Mouse (Mus musculus): ENCODE measurements around the gene Atg16l1.
"Not testable (repeated sequence)": the region's sequence is repeated elsewhere in the genome, so short reads cannot be mapped to it uniquely, and the experiment has no call there.

Gene Atg16l1

GRCm38 (mm10) chr1:87771724-87772123 lies 16.1 kb downstream of the Atg16l1 start:
- DNase-seq (ENCODE audit: low read depth, low spot score): no peak

- DNase-seq (ENCODE audit: low read depth, low spot score): no peak
Measured at GRCm38 (mm10) chr1:87773336-87773735, 17.7 kb downstream of the Atg16l1 start.

DNA sequence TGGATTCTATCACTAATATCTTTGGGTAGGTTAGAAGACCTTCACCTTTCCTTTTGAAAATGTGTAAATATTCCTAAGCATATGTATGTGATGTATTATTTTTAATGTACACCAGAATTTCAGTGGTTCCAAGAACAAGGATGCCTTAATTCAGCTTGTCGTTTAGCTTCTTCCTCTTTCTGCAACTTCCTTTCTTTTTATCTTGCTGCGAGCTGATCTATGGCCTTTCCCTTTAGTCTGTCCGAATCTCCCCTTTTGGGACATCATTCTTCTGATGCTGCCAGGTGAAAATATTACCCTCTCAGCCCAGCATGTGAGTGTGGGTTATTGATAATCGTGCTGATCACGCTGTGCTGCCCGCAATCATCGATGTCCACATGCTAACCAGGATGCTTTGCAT lies 19.2 kb downstream of the Atg16l1 start:
- no peak for DNase-seq (ENCODE audit: low read depth, low spot score)

DNA sequence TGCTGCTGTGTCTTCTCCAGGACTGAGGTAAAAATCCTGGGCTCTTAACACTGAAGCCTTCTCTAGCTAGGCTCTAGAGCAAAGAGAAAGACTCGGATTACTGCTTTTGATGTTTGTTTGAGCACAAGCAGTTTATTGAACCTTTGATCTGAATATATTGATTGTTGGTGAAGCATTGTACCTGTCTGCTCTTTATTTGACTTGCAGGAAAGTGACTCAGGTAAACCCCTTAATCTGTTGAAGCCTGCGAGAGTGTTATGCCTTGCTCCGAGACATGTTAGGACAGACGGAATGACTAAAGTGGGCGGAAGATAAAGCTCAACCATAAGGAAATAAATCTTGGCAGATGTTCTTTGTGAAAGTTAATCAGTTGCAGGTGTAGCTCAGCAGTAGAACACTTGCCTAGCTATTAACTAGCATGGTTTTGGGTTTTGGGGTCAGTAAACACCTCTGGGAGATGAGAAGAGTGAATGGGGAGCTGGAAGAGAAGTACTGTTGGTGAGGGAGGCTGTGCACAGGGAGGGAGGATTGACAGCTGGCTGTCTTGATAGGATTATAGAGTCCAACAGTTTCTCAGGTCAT lies 23.6 kb downstream of the Atg16l1 start:
- no peak for DNase-seq (ENCODE audit: low read depth, low spot score)

GRCm38 (mm10) chr1:87785703-87786102 lies 30.0 kb downstream of the Atg16l1 start:
- no peak for DNase-seq (ENCODE audit: low read depth, low spot score)

GRCm38 (mm10) chr1:87786251-87786650 lies 30.6 kb downstream of the Atg16l1 start:
- DNase-seq (ENCODE audit: low read depth, low spot score): no peak

DNA sequence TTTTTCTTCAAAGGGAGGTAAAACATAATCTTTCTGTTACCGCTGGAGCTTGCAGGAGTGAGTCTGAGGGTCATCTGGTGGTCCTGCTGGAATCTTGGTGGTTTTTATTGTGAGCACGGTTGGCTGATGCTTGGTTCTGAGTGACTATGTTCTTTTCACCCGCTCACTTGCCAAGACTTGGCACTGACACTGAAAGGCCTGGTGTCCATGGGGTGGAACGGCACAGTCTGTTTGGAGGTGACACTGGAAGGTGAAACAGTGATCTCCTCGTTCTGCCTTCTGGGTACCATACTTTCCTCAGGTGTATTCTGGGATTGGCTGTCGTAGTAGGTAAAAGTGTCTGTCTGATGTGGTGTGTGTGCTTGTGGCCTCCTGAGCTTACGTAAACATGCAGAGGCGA lies 34.0 kb downstream of the Atg16l1 start:
- DNase-seq (ENCODE audit: low read depth, low spot score): no peak

GRCm38 (mm10) chr1:87792438-87793137 lies 36.9 kb downstream of the Atg16l1 start:
- DNase-seq (ENCODE audit: low read depth, low spot score): no peak

- no peak for DNase-seq (ENCODE audit: low read depth, low spot score)
Measured at GRCm38 (mm10) chr1:87793138-87793449, 37.4 kb downstream of the Atg16l1 start.

DNA sequence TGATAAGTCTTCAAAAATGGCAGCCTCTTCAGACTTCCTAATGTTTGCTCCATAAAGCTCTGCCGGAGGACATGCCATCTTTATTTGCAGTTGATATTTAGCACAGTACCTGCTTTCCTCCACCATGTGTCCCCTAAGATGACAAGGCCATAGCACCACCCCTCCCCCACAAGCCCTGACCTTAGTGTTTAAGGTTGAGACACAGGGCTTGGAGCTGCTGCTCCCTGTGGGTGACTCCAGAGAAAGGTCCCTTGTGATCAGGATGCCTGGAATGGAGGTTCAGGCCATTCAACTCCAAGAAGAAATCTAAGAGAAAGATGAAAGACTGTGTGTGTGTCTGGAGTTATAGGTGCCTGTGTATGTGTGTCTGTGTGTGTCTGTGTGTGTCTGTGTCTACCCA lies 42.0 kb downstream of the Atg16l1 start:
- no peak for DNase-seq (ENCODE audit: low read depth, low spot score)

DNA sequence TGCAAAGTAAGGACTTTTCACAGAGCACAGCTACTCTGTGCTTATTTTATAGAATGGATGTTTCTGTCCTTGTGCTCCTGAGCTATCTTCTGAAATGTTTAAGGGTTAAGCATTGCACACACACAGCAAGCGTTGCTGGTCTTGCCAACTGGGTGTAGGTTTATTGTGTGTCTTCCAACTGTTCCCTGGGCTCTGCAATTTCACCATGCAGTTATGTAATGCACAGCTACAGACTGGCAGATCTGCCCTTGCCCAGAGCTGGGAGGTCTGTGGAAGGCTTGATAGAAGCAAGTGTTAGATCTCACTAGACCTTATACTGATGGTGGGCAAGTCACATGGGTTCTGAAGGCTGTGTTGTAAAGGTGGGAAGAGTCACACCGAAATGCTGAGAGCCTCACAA lies 42.6 kb downstream of the Atg16l1 start:
- no peak for DNase-seq (ENCODE audit: low read depth, low spot score)

DNA sequence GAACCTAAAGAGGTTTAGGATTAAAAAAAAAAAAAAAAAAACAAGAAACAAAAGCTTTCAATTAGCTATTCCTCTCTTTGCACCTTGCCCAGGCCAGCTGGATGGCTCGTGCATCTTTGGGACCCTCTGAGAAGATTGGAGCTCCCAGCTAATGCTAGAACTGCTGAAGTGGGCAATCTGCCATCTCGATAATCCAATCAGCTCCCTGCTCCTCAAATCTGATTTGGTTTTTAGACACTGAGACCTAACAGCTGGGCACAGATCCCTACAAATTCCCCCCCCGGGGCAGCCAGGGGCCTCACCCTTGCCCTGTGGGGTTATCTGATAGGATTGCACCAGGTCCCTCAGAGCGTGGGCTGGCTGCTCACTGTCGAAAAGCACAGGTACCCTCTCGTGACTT lies 47.9 kb downstream of the Atg16l1 start, which contains the start of gene Sag:
Gene Sag (plus strand): TSS at position 105 of the 400 bp plus-strand sequence.
- DNase-seq (ENCODE audit: low read depth, low spot score): no peak

DNA sequence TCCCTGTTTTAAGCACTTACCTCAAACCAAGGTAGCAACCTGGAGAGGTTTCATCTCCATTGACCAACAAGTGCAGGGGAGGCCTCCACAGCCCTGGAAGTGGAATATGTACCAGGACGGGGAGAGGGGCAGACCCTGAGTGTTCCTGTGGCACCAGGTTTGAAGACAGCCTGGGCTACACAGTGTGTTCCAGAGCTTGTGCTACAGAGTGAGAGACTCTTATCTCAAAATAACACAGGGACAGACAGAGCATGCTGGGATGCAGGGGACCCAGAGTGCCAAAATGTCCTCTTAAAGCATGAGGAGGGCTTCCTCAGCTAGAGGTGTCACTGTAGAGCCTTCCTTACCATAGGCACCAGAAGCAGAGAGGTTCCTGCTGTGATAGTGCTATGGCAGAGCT lies 52.1 kb downstream of the Atg16l1 start:
- DNase-seq (ENCODE audit: low read depth, low spot score): no peak

DNA sequence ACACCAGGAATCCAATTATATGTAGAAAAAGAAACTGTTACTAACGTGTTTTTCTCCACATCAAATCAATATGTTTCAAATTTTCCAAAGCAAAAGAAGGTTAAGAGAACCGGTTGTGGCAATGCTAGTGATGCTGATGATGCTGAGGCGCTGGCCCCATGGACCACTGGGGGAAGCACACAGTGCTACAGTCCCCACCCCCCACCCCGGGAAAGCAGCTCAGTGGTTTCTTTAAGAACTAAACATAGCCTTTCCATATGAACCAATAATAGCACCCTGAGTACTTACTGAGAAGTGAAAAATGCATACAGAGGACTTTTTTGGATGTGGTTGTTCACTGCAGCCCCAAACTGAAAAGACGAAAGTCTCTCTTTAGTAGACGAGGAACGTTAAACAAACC lies 55.7 kb downstream of the Atg16l1 start:
- no peak for DNase-seq (ENCODE audit: low read depth, low spot score)

DNA sequence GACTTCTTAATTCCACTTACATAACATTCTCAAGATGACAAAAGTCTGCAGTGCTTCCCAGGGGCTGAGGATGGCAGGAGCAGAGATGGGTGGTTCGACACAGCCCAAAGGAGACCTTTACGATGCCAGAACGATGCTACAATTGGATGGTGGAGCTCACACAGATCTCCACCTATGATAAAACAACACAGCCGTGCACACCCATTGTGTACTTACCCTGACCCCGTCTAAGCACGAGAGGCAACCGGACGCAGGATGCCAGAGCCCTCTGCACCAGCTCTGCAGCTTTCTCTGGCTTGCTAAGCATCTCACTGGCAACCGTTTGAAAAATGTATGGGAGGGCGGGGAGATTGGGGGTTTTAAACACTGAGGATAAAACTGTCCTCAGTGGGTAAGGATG lies 56.4 kb downstream of the Atg16l1 start:
- DNase-seq (ENCODE audit: low read depth, low spot score): no peak

GRCm38 (mm10) chr1:87813155-87813554 lies 57.5 kb downstream of the Atg16l1 start:
- no peak for DNase-seq (ENCODE audit: low read depth, low spot score)

DNA sequence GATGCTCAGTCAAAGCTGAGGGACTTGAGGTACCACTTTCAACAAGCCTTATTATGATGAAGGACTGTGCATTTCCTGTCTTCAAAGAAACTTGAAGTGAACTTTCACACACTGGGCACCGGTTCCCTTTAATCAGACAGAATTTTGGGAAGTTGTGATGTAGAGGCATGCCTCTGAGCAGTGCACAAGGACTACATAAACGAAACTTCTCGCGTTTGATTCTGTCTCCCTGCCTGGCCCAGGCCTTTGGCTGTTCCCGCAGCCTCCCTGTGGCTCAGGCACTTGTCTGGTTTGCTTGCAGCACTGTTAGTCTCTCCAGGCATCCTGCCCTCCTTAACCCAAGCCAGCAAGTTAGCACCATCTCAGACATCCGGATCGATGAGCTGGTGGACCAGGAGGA lies 58.0 kb downstream of the Atg16l1 start:
- DNase-seq (ENCODE audit: low read depth, low spot score): no peak

DNA sequence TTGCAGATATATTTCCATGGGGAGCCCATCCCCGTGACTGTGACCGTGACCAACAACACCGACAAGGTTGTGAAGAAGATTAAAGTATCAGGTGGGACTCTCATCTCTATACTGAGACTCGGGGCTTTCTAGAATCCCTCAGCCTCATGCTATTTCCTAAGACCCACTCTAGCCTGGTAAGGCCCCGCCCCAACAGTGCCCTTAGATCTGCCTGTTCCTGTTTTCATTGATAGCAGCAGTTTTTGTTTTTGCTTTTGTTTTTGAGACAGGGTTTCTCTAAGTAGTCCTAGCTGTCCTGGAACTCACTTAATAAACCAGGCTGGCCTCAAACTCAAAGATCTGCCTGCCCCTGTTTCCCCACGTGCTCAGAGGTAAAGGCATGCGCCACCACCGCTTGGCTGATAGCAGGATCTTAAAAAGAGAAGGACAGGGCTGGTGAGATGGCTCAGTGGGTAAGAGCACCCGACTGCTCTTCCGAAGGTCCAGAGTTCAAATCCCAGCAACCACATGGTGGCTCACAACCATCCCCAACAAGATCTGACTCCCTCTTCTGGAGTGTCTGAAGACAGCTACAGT lies 68.8 kb downstream of the Atg16l1 start:
- no peak for DNase-seq (ENCODE audit: low read depth, low spot score)

DNA sequence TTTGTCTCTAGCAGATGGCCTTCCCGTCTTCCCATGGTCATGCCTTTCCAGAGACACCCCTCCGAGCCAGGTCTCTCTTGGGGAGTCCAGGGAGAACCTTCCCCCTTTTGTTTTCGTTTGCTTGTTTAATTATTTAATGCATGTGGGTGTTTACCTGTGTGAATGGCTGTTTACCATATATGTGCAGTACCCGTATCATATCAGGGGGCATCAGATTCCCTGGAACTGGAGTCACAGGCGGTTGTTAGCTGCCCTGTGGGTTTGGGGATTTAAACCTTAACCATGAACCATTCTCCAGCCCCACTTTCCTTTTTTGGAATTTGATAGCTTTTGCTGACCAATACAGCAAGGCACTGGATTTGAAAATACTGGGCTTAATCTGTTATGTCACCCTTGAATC lies 69.6 kb downstream of the Atg16l1 start:
- DNase-seq (ENCODE audit: low read depth, low spot score): no peak

- DNase-seq (ENCODE audit: low read depth, low spot score): no peak
Measured at GRCm38 (mm10) chr1:87825991-87826390, 70.3 kb downstream of the Atg16l1 start.

- DNase-seq (ENCODE audit: low read depth, low spot score): no peak
Measured at GRCm38 (mm10) chr1:87826474-87826873, 70.8 kb downstream of the Atg16l1 start.

- not testable (repeated sequence) for DNase-seq (ENCODE audit: low read depth, low spot score)
Measured at GRCm38 (mm10) chr1:87827476-87827875, 71.8 kb downstream of the Atg16l1 start.

- no peak for DNase-seq (ENCODE audit: low read depth, low spot score)
Measured at GRCm38 (mm10) chr1:87828185-87828584, 72.5 kb downstream of the Atg16l1 start.

Data from mesoderm, embryonic 11.5 days (tissue).